Mouse (Mus musculus) brain, adult 2 months (tissue): Measurements from ENCODE around the gene Mterf4.

Source experiments
- DNase-seq: peaks from one replicate; pipeline ENCODE4 v3.0.0; 2011; ENCODE audit warnings: low read depth, low spot score

The Mterf4 gene

DNA sequence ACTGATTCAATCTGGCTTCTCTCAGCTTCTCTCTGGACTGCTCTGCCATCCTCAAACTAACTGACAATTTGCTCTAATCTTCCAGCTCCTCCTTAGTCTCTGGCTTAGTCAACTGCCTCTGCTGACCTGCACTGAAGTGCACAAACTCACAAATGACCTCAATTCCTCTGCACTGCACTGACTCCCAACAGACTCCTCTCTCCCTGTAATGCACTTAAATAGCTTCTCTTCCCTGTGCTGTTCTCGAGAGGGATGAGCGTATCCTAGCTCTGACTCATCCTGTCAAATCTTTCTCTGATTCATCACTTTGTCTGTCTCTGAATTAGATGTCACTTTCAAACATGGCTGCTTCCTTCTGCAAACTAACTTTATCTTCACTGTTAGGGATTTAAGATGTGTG is 37.5 kb downstream of the Mterf4 start:
- DNase-seq = no peak

- no peak for DNase-seq
These were observed 38.5 kb downstream of the Mterf4 start for GRCm38 (mm10) chr1:93267207-93267606.

DNA sequence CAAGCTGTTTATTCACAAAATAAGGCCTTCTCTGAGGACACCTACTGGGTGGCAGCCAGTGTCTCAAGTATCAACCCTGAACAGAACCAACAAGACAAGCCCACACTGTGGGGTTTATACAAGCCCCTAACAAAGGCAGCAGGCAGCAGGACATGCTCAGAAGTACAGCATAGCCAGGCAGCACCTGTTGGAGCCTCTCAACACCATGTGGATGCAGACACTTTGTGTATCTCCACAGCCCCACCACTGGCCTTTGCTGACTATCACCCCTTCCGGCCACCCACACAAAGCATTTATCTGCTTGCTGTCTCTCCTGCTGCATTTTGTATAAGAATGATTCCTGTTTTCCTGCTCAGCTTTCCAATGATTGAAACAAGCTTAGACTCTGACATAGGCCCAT is 48.2 kb downstream of the Mterf4 start:
- DNase-seq = no peak

GRCm38 (mm10) chr1:93255761-93256160 is 50.0 kb downstream of the Mterf4 start:
- no peak for DNase-seq

- no peak for DNase-seq
These were observed 53.1 kb downstream of the Mterf4 start for GRCm38 (mm10) chr1:93252586-93252985.
